Mouse (Mus musculus): ENCODE results near the gene Thsd4.

DNA sequence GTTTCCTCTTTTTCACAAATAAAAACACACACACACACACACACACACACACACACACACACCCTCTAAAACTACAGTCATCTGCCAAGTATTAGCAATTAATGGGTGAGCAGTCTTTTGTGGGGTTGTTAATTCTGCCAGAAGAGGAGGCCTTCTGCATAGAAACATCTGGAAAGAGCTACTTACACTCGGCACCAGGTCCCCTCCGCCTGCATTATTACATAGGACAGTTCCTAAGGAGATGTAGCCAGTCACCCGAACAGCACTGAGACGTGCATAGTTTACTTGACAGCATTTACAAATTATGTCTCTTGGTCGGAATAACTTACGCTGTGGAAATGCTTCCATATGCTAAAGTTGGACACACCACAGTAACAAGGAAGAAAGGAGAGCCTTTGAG lies 43.0 kb downstream of the Thsd4 start:
- no peak for TF ChIP-seq POLR2A (IDR thresholded peaks at IDR 0.05; ENCODE audit: insufficient read length, low read depth)
- no peak for TF ChIP-seq MAX (IDR thresholded peaks at IDR 0.05; ENCODE audit: low read depth)
- TF ChIP-seq POLR2AphosphoS2 (IDR thresholded peaks at IDR 0.05; ENCODE audit: insufficient read length, low read depth): no peak
- no peak for TF ChIP-seq MYOD1 (IDR thresholded peaks at IDR 0.05; ENCODE audit: control insufficient read depth in 1 of 3, insufficient read length in 2 of 3, low read depth in 2 of 3)
- no peak for TF ChIP-seq TCF3 (IDR thresholded peaks at IDR 0.05; ENCODE audit: insufficient read length, low read depth)
- TF ChIP-seq USF1 (IDR thresholded peaks at IDR 0.05; ENCODE audit: low read depth): no peak
- no peak for TF ChIP-seq TCF12 (IDR thresholded peaks at IDR 0.05; ENCODE audit: insufficient read depth, poor library complexity, severe bottlenecking)
- no peak for TF ChIP-seq E2F4 (IDR thresholded peaks at IDR 0.05; ENCODE audit: insufficient read depth)
- no peak for TF ChIP-seq CEBPB (IDR thresholded peaks at IDR 0.05; ENCODE audit: insufficient read depth, poor library complexity, severe bottlenecking)

All from myocyte (in vitro differentiated cells).